Mouse (Mus musculus) WW6 (cell line): ENCODE measurements at regions not wholly inside any gene's neighbourhood (a gene's known extent, or its start where the extent isn't known, plus 50 kb on each side); places are given as distances from the start of the nearest gene placed in this dataset.
"Not testable (repeated sequence)": the region's sequence is repeated elsewhere in the genome, so short reads cannot be mapped to it uniquely, and the experiment has no call there.

Experiments used
- DNase-seq: peaks from one replicate; pipeline ENCODE4 v3.0.0-alpha.2; 2013; ENCODE audit warnings: low read depth, low spot score

DNA sequence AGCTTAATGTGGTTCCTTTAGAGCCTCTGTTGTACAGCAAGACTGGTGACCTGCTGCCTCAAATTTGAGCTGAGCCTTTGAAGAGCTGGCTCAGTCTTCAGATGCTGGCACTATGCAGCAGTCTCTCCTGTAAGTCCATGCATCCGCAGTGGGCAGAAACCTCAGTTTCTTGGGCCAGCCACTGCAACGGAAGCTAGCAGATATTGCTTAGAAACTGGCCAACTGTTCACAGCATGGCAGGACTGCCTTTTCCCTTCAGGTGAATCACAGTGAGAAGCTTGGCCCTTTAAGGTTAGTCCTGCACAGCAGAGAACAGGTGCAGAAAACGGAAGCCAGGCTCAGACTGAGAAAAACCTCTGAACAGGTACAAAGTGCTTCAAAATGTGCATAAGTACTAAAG lies 1976.8 kb upstream of the G6pd2 start:
- DNase-seq, result no peak

- DNase-seq, result no peak
Measured at GRCm38 (mm10) chr5:59845745-59846144, 1962.9 kb upstream of the G6pd2 start.

- no peak for DNase-seq
Measured at GRCm38 (mm10) chr5:59847643-59848042, 1961.0 kb upstream of the G6pd2 start.

DNA sequence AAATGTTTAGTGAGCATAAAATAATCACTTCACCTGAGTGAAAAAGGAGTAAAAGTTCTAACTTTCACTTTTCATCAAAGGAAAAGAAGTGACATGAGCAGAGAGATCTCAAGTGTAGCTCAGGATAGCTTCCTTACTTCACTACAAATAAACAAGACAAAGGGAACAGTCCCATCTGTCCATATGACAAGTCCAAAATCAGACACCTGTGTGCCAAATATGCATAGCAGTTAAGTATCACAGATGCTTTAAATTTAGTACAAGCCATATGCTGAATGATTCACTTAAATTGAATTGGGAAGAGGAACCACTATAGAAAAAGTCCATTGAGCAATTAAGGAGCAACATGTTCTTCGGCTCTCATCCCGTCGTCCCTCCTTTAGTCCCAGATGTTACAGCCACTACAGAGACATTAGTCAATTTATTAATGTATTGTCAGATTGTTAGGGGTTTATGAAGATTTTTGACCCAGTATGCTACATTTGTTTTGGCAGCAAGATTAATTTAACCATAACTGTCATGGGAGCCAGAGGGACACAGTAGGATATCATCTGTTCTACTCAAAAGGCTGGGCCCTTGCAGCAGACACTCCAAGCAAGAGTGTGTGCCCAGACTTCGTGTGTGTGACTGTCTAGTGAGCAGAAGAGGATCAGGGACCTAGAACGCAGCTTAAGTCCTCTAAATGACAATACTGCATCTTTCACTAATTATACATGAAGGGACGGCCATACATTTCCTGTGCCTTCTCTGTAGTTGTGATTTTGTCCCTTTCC lies 1914.5 kb upstream of the G6pd2 start:
- no peak for DNase-seq

DNA sequence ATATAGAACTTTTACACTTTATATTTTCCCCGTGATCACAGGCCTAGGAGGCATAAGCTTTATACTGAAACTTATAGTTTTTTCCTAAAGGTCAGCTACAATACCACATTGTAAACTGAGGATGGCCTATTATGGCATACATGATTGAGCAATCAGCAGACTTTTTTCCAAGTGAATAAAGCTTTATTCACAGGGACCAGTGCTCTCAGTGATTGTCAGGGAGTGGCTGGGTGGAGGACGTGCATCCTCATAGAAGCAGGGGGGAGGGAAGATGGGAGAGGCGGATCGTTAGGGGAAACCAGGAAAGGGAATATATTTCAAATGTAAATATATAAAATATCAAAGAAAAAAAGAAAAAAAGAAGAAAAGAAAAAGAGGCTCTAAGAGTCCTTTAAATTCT lies 1886.7 kb upstream of the G6pd2 start:
- DNase-seq, result no peak

GRCm38 (mm10) chr5:59940861-59941260 lies 1867.8 kb upstream of the G6pd2 start:
- DNase-seq, result peak; percentile 22

DNA sequence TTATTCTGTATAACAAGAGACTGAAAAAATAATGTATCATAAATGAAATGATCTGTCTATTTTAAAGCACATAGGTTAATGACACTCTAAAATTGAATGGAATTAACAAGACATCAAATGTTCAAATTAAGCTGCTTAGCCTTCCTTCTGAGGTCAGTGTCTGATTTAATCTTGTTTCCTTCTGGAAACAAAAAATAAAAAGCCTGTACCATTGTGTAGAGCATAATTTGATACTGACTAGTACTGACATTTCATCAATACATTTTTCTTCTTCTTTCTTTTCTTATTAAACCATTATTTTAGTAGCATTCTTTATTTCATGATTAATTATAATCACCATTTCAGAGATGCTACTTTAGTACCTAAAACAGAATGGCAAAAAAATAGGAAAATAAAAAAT lies 1862.9 kb upstream of the G6pd2 start:
- DNase-seq, result no peak

DNA sequence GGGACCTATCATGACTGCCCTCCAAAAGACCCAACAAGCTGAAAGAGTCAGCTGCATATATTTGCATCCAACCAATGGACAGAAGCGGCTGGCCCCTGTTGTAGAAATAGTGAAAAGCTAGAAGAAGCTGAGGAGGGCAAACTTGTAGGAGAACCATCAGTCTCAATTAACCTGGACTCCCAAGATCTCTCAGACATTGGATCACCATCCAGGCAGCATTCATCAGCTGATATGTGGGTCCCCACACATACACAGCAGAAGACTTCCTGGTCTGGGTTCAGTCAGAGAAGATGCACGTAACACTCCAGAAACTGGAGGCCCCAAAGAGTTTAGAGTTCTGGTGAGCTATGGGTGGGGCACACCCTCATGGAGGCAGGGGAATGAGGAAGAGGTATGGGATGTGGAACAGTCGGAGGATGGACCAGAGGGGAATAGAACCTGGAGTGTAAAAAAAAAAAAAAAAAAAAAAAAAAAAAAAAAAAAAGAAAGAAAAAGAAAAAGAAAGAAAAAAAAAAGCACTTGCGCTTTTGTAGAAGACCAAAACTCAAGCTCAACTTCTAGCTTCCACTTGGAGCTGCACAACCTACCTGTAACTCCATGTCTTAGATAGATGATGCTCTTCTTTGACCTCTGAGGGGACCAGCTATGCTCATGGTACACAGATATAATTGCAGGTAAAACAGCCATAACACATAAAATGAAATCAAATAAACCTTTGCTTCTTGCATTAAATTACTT lies 1860.6 kb upstream of the G6pd2 start:
- DNase-seq, result no peak

GRCm38 (mm10) chr5:59956240-59956639 lies 1852.4 kb upstream of the G6pd2 start:
- DNase-seq, result not testable (repeated sequence)

- DNase-seq, result no peak
Measured at GRCm38 (mm10) chr5:59996698-59997097, 1811.9 kb upstream of the G6pd2 start.

DNA sequence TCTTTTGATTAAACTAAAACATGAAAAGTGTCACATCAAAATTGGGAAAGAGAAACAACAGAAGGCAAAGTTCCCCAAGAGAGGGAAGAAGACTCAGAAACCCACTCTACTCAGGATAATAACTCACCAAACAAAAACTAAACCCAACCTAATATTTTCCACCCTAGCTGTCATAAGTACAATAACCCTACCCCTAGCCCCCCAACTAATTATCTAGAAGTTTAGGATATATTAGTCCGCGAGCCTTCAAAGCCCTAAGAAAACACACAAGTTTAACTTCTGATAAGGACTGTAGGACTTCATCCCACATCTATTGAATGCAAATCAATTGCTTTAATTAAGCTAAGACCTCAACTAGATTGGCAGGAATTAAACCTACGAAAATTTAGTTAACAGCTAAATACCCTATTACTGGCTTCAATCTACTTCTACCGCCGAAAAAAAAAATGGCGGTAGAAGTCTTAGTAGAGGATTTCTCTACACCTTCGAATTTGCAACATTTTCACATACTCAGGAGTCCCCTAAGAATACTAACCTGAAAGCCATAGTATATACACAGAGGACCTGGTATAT lies 1765.9 kb upstream of the G6pd2 start:
- DNase-seq, result not testable (repeated sequence)

GRCm38 (mm10) chr5:60049053-60049452 lies 1759.6 kb upstream of the G6pd2 start:
- DNase-seq, result no peak

DNA sequence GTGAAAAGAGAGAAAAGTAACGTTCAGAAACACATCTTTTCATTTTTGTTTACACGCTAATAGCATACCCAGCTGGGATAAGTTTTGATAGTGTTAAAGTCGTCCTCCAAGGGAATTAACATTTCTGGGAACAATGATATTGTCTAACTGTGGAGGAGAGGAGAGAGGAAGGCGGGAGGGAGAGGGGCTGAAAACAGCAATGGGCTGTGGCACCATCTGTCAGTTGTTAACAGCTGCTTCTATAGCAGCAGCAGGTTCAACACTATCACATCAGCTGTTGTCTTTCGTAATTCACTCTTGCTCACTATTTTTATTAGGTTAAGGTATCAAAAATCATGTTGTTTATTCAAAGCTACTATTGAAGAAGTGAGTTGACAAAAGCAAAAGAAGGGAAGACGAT lies 1747.4 kb upstream of the G6pd2 start:
- no peak for DNase-seq
